Mouse (Mus musculus) intestine, embryonic 15.5 days (tissue): Measurements from ENCODE around the gene Diablo. TPM values are rescaled to one million over a fixed set of nuclear protein-coding genes. Genes with fewer than 3 reads are reported as not detected.

Source experiments
- ATAC-seq: fragments of 200-750 bp; cut with Nextera tagmentation; 2 replicates; pipeline ENCODE4 v1.8.0; 2017; ENCODE audit warnings: moderate TSS enrichment, moderate library complexity
- H3K27ac ChIP-seq: fragments of 300-500 bp; sonication (generic); 2 replicates; pipeline ENCODE4 v1.5.1; 2015; ENCODE audit warnings: mild to moderate bottlenecking, inconsistent platforms
- H3K27me3 ChIP-seq: fragments of 300-500 bp; sonication (generic); replicated peaks from 2 replicates; pipeline ENCODE4 v1.6.1; 2015; ENCODE audit warnings: inconsistent platforms
- H3K36me3 ChIP-seq: fragments of 300-500 bp; sonication (generic); 2 replicates; pipeline ENCODE4 v1.6.1; 2015; ENCODE audit warnings: inconsistent platforms
- H3K4me1 ChIP-seq: fragments of 300-500 bp; sonication (generic); replicated peaks from 2 replicates; pipeline ENCODE4 v1.6.1; 2015; ENCODE audit warnings: inconsistent platforms
- H3K4me2 ChIP-seq: fragments of 300-500 bp; sonication (generic); replicated peaks from 2 replicates; pipeline ENCODE4 v1.6.1; 2015; ENCODE audit warnings: mild to moderate bottlenecking, inconsistent platforms
- H3K4me3 ChIP-seq: fragments of 300-500 bp; sonication (generic); replicated peaks from 2 replicates; pipeline ENCODE4 v1.5.1; 2015; ENCODE audit warnings: inconsistent platforms
- H3K9ac ChIP-seq: fragments of 300-500 bp; sonication (generic); 2 replicates; pipeline ENCODE4 v1.6.1; 2015; ENCODE audit warnings: inconsistent platforms
- H3K9me3 ChIP-seq: fragments of 300-500 bp; sonication (generic); 2 replicates; pipeline ENCODE4 v1.6.1; 2016; ENCODE audit warnings: inconsistent platforms
- WGBS: fragments of 180-500 bp; shearing (Covaris S2); methylation state at CpG from one replicate; pipeline ENCODE4 v1.1.7; 2015; 5-methylcytosine and 5-hydroxymethylcytosine counted together
- polyA plus RNA-seq: library from polyadenylated mRNA; unstranded; fragments of >200 nt; fragmentation: Nextera tagmentation; extraction: Ambion mirVana; gene quantifications from 2 replicates; pipeline ENCODE4 v1.2.1, GENCODE M21; 2015

The Diablo gene
- 98.0 and 99.7 TPM in 2 replicates for polyA plus RNA-seq

- Histone ChIP-seq H3K9ac (peak within 1 kb of the TSS; percentile 81), H3K36me3 (no peaks in the 10 kb centered on the region), H3K9me3 (no peaks in the 10 kb centered on the region), H3K4me2 (peak within 1 kb of the TSS; percentile 85), H3K4me1 (peaks cover 19% of the 10 kb centered on the region), H3K27ac (no peak within 1 kb of the TSS), H3K4me3 (peak within 1 kb of the TSS; percentile 92), H3K27me3 (no peaks in the 10 kb centered on the region)
- peak; percentile 99 for ATAC-seq
- under 1% methylated on average over 76 of the region's 82 CpGs for WGBS
These were observed at the start of gene Diablo for GRCm38 (mm10) chr5:123523692-123524392. TSS of gene Diablo (minus strand) at chr5:123524176.

- WGBS = 54% methylated on average over 8 of the region's 8 CpGs
- peak overlapping the region; percentile 97 for H3K4me3 ChIP-seq
- peak; percentile 56 for ATAC-seq
- no peaks in the 10 kb centered on the region for H3K9me3 ChIP-seq
- H3K4me1 ChIP-seq = 0 out of 2 replicates have a peak, but pooled peaks cover 6% of the 10 kb centered on the region
- no peak overlapping the region for H3K27ac ChIP-seq
- H3K4me2 ChIP-seq = peak overlapping the region; percentile 86
- no peak overlapping the region for H3K9ac ChIP-seq
- peaks cover 3% of the 10 kb centered on the region; the same call in 1 of the 2 replicates for H3K36me3 ChIP-seq
- no peaks in the 10 kb centered on the region for H3K27me3 ChIP-seq
These were observed 49.4 kb upstream of the Diablo start for GRCm38 (mm10) chr5:123573362-123573761.

- under 1% methylated on average over 53 of the region's 54 CpGs for WGBS
- Histone ChIP-seq H3K27me3 (no peaks in the 10 kb centered on the region), H3K4me3 (peak within 1 kb of the TSS; percentile 97), H3K4me2 (peak within 1 kb of the TSS; percentile 86), H3K27ac (peak within 1 kb of the TSS; percentile 64; the same call in 1 of the 2 replicates), H3K36me3 (peaks cover 3% of the 10 kb centered on the region; the same call in 1 of the 2 replicates), H3K9ac (peak within 1 kb of the TSS; percentile 73), H3K4me1 (0 out of 2 replicates have a peak, but pooled peaks cover 6% of the 10 kb centered on the region), H3K9me3 (no peaks in the 10 kb centered on the region)
- peak; percentile 95 for ATAC-seq
These were observed 48.6 kb upstream of the Diablo start, which contains the start of gene Vps33a for GRCm38 (mm10) chr5:123572357-123573186. TSS of gene Vps33a (minus strand) at chr5:123573038.

DNA sequence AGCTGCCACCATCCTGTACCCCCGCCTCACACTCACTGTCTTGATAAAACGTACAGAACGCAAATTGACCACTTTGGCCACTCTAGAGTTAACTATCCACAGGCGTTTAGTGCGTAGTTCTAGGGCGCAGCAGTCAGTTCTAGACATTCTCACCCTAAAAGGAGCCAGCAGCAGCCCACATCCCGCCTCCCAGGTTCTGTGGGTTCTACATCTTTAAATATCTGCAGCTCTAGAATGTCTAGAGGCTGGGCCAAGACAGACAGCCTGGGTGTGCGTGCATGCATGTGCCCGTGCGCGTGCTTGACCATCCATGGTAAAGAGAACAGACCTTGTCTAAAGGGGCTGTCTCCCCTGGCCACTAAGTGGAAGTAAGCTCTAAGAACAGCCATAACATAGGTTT, 37.2 kb upstream of the Diablo start:
- Histone ChIP-seq H3K9me3 (no peaks in the 10 kb centered on the region), H3K36me3 (peaks cover 41% of the 10 kb centered on the region)

GRCm38 (mm10) chr5:123559588-123559987, 35.6 kb upstream of the Diablo start:
- Histone ChIP-seq H3K36me3 (peaks cover 34% of the 10 kb centered on the region), H3K4me2 (no peak overlapping the region), H3K4me3 (no peak overlapping the region), H3K9me3 (no peaks in the 10 kb centered on the region), H3K4me1 (no peaks in the 10 kb centered on the region), H3K9ac (no peak overlapping the region), H3K27me3 (no peaks in the 10 kb centered on the region), H3K27ac (no peak overlapping the region)
- 91% methylated on average over 8 of the region's 8 CpGs for WGBS
- no peak for ATAC-seq

More for the DNA sequence above, 37.2 kb upstream of the Diablo start:
- H3K27ac ChIP-seq = no peak overlapping the region
- ATAC-seq = no peak
- no peaks in the 10 kb centered on the region for H3K27me3 ChIP-seq
- WGBS = 93% methylated on average over 11 of the region's 11 CpGs
- no peak overlapping the region for H3K9ac ChIP-seq
- H3K4me1 ChIP-seq = no peaks in the 10 kb centered on the region
- H3K4me3 ChIP-seq = no peak overlapping the region
- H3K4me2 ChIP-seq = no peak overlapping the region

- H3K9me3 ChIP-seq = no peaks in the 10 kb centered on the region
- no peak overlapping the region for H3K9ac ChIP-seq
- no peaks in the 10 kb centered on the region for H3K4me1 ChIP-seq
- H3K4me3 ChIP-seq = no peak overlapping the region
- no peaks in the 10 kb centered on the region for H3K27me3 ChIP-seq
- H3K27ac ChIP-seq = no peak overlapping the region
- no peak for ATAC-seq
- 74% methylated on average over 2 of the region's 2 CpGs for WGBS
- no peak overlapping the region for H3K4me2 ChIP-seq
- peaks cover 14% of the 10 kb centered on the region for H3K36me3 ChIP-seq
These were observed 32.5 kb upstream of the Diablo start for GRCm38 (mm10) chr5:123556451-123556850.

DNA sequence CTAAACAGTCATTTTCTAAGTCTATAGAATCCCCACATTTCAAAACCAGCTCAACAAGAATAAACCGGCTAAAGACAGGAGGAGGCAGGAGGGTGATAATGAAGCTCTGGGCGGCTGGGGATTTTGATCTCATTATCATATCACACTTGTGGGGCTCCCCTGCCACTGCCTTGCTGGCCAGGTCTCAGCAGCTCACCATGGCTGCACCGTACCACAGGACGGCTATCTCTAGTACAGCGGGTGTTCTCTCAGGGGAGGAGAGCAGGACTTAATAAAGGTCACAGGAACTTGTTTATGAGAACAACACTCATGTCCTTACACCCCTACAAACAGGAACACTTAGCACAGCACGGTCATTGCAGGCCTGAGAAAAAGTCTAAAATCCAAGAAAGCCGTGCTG, 31.7 kb upstream of the Diablo start:
- no peak overlapping the region for H3K27ac ChIP-seq
- H3K4me3 ChIP-seq = no peak overlapping the region
- no peaks in the 10 kb centered on the region for H3K27me3 ChIP-seq
- peaks cover 14% of the 10 kb centered on the region for H3K36me3 ChIP-seq
- no peak overlapping the region for H3K9ac ChIP-seq
- H3K4me1 ChIP-seq = no peaks in the 10 kb centered on the region
- H3K9me3 ChIP-seq = no peaks in the 10 kb centered on the region
- WGBS = 91% methylated on average over 7 of the region's 7 CpGs
- no peak overlapping the region for H3K4me2 ChIP-seq
- ATAC-seq = no peak

- H3K4me3 ChIP-seq = no peak overlapping the region
- no peak overlapping the region for H3K27ac ChIP-seq
- no peaks in the 10 kb centered on the region for H3K9me3 ChIP-seq
- 94% methylated on average over 10 of the region's 10 CpGs for WGBS
- no peak for ATAC-seq
- no peak overlapping the region for H3K4me2 ChIP-seq
- H3K4me1 ChIP-seq = no peaks in the 10 kb centered on the region
- H3K36me3 ChIP-seq = peaks cover 25% of the 10 kb centered on the region
- no peaks in the 10 kb centered on the region for H3K27me3 ChIP-seq
- H3K9ac ChIP-seq = no peak overlapping the region
These were observed 9.8 kb upstream of the Diablo start for GRCm38 (mm10) chr5:123533801-123534200.

GRCm38 (mm10) chr5:123530056-123530455, 6.1 kb upstream of the Diablo start:
- no peak for ATAC-seq
- peaks cover 22% of the 10 kb centered on the region for H3K36me3 ChIP-seq

DNA sequence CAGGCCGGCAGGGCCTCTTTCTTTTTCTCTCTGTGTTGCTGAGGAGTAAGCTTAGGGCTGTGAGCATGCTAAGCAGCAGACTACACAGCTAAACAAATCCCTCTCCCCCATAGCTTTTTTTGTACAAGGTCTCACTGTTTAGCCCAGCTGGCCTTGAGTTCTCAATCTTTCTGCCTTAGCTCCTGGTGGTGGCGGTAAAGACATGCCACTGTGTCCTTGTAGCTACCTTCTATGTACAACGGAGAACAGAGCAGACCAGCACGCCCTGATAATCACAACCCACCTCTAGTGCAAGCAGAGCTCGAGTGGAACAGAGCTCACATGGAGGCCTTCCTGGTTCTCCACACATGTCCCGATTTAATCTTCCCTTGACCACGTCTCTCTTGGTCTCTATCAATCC, 4.7 kb upstream of the Diablo start:
- H3K9ac ChIP-seq = no peak overlapping the region
- ATAC-seq = no peak
- WGBS = 79% methylated on average over 7 of the region's 7 CpGs

More at GRCm38 (mm10) chr5:123530056-123530455, 6.1 kb upstream of the Diablo start:
- Histone ChIP-seq H3K4me2 (no peak overlapping the region), H3K4me3 (no peak overlapping the region), H3K27ac (no peak overlapping the region), H3K9me3 (no peaks in the 10 kb centered on the region), H3K9ac (no peak overlapping the region), H3K4me1 (no peaks in the 10 kb centered on the region), H3K27me3 (no peaks in the 10 kb centered on the region)
- 89% methylated on average over 8 of the region's 8 CpGs for WGBS

GRCm38 (mm10) chr5:123525916-123526495, 2.0 kb upstream of the Diablo start:
- Histone ChIP-seq H3K27ac (no peak overlapping the region), H3K9me3 (no peaks in the 10 kb centered on the region), H3K9ac (no peak overlapping the region), H3K4me1 (peaks cover 19% of the 10 kb centered on the region), H3K4me2 (no peak overlapping the region), H3K4me3 (no peak overlapping the region), H3K36me3 (0 out of 2 replicates have a peak, but pooled peaks cover 8% of the 10 kb centered on the region), H3K27me3 (no peaks in the 10 kb centered on the region)
- no peak for ATAC-seq
- 89% methylated on average over 9 of the region's 9 CpGs for WGBS

More for the DNA sequence above, 4.7 kb upstream of the Diablo start:
- H3K4me2 ChIP-seq = no peak overlapping the region
- H3K4me3 ChIP-seq = no peak overlapping the region
- peaks cover 18% of the 10 kb centered on the region for H3K36me3 ChIP-seq
- no peak overlapping the region for H3K27ac ChIP-seq
- H3K27me3 ChIP-seq = no peaks in the 10 kb centered on the region
- no peaks in the 10 kb centered on the region for H3K9me3 ChIP-seq
- H3K4me1 ChIP-seq = peaks cover 6% of the 10 kb centered on the region; the same call in 1 of the 2 replicates

DNA sequence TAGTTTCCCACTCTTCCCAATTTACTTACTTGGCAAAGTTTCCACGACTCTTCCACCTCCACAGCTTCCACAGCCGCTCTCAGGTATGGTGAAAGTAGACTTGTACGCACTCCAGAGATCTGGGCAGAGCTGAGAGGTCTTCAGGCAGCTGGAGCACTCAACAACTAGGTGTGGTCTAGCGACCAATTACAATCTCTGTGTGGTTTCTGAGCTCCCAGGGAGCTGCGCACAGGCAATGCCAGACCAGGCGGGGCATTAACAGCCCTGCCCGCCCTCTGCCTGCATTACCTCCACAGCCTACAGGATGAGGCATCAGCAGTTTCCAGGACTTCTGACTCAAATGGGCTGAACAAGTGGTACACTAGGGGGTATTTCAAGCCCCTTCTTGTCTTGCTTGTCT, 1.3 kb upstream of the Diablo start, which contains the start of gene Gm49027:
Gene Gm49027 (minus strand): TSS at position 208 of the 400 bp plus-strand sequence.
- peak within 1 kb of the TSS; percentile 92 for H3K4me3 ChIP-seq
- WGBS = 83% methylated on average over 7 of the region's 7 CpGs
- no peaks in the 10 kb centered on the region for H3K27me3 ChIP-seq
- H3K9me3 ChIP-seq = no peaks in the 10 kb centered on the region
- peaks cover 19% of the 10 kb centered on the region for H3K4me1 ChIP-seq
- no peak for ATAC-seq
- no peak within 1 kb of the TSS for H3K9ac ChIP-seq
- H3K36me3 ChIP-seq = 0 out of 2 replicates have a peak, but pooled peaks cover 6% of the 10 kb centered on the region
- peak within 1 kb of the TSS; percentile 85 for H3K4me2 ChIP-seq
- H3K27ac ChIP-seq = no peak within 1 kb of the TSS
